Mouse (Mus musculus) heart, postnatal 10 days (tissue): ENCODE results near the gene Kcnq1. TPM values are rescaled to one million over a fixed set of nuclear protein-coding genes. Genes with fewer than 3 reads are reported as not detected.
A peak's percentile ranks its signal among the peaks of the same experiment; 100 is the strongest.

Experiments
- DNase-seq, 2 experiments: peaks; one replicate each; pipeline ENCODE4 v3.0.0; 2021
- intact Hi-C: fragments of 180-260 bp; cut with DNase I; formaldehyde crosslinking; loops from one replicate; pipeline ENCODE4 v1.15.1; 2025
- total RNA-seq, 2 experiments: library from RNA; stranded (reverse); gene quantifications; 2 replicates each; pipeline ENCODE4 v1.2.3; 2021

The Kcnq1 gene
- total RNA-seq, 2 experiments from 2014 or later: 40.9 to 42.0 TPM

DNA sequence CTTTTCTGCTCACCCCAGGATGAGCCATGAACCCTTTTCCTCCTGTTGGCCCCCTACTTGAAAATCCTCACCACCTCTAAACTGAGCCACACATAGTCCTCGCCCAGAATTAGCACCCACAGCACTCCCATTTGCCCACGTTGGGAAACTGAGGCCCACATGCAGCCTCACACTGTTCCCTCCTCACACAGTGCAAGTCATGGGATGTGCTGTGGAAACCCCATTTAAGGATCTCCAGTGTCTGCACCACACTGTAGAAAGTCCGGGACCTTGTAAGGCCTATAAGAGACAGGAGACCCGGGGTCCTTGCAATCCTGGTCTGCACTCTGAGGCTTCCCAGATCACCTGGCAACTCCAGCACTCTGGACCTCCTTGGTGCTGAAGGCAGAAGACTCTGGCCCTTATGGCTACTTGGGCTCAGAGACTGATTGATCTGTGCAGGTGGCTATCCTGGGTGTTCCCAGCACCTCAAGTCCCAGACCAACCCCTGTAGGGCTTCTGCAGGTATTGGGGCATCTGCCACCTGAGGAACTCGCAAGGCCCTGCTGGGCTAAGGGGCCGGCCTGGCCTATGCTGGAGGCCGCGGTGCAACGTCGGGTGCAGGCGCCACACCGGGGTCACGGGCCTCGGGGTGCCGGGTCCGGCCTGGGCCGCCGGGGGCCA is 331.2 kb downstream of the Kcnq1 start:
- intact Hi-C loops: no loop called here

DNA sequence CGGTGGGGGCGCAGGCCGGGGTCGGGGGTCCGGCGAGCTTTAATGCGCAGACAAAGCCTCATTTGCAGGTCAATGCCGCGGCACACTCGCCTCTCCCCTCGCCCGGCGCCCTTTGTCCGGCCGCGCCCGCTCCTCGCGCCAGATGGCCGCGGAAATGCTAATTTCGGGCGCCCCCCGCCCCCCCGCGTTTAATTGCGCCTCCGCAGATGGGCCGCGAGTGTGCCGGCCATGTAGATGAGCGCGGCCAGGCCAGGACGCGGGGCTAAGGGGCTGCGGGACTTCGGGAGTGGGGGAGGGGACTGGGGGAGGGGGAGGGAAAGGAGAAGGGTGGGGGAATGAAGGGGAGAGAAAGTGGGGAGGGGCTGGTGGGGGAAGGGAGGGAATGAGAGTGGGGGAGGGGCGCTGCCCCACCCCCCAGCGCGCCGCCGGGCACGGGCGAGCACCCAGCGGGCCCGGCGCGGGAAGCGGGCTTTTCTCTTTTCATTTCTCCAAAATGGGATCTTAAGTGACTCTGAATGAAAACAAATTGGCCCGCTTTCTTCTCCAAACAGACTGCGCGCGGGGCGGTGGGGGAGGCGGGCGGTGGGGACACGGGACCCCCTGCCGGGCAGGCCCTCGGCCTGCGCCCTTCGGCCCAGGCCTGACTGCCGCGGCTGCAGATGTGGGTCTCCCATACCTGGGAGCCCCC is 331.9 kb downstream of the Kcnq1 start:
- intact Hi-C loops: no loop called here
- peak in 1 of 2 experiments; percentile 31 for DNase-seq

More for the DNA sequence above, 331.2 kb downstream of the Kcnq1 start:
- DNase-seq: peak in 1 of 2 experiments; percentile 27

DNA sequence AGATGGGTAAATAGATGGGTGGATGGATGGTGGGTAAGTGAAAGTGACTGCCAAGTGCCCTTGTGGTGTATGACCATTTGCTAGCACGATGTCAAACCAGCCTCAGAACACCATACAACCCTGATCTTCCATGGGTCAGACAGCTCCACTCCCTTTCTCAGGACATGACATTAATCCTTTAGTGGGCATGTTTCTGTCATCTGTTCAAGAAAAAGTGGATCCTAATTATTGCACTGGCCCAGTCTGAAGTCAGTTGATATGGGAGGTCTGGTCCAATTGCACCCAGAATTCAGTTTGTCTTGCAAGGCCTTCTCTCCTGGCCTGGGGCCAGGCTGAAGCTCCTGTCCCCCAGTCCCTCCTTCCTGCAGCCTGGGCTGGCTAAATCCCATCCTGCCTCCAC is 332.8 kb downstream of the Kcnq1 start:
- DNase-seq: no peak
- intact Hi-C loops: no loop called here

DNA sequence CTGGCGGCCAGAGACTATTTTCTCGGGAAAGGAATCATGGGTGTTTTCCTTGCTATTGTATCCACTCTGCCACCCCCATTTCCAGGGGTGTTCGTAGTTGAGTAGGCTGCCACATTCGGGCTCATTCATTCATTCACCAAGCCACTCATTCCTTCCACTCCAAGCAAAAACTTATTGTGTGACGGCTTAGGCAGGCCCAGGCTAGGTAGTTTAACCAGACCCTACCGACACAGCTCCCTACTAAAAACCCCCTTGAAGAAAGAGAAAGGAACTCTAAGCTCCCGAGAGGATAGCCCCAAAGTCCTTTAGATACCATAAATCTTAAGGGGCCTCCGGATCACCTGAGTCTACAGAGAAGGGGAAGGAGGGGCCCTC is 338.4 kb downstream of the Kcnq1 start:
- intact Hi-C loops: no loop called here
- no peak for DNase-seq

DNA sequence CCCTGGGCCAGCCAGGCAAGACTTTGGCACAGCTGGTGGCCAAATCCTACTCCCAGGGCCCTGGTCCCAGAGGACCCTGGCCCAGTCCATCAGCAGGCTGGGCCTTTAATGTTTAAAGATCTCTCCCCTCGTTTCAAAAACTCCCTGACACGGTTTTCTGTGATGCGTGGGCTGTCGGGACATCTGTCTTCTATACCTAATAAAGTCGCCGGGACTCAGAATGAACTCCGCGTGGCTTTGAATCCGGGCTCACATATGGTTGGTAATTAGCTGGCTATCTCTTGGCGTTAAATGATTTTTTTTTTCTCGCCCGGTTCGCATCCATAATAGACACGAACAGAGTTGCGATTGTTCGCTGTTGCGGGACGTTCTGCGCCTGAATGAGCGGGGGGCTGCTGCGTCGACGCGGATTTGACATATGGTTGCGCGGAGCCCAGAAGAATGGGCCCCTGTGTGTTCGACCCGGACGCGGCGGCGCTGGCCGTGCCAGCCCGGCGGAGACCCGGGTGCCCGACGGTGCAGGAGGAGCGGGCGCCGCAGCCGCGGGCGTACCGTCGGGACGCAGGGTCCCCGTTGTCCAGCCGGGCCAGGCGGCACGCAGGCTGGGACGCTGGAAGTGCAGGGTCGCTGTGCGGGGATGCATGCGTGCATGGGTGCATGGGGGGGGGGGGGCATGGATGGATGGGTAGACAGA is 338.9 kb downstream of the Kcnq1 start:
- no peak for DNase-seq
- intact Hi-C loops: no loop called here

DNA sequence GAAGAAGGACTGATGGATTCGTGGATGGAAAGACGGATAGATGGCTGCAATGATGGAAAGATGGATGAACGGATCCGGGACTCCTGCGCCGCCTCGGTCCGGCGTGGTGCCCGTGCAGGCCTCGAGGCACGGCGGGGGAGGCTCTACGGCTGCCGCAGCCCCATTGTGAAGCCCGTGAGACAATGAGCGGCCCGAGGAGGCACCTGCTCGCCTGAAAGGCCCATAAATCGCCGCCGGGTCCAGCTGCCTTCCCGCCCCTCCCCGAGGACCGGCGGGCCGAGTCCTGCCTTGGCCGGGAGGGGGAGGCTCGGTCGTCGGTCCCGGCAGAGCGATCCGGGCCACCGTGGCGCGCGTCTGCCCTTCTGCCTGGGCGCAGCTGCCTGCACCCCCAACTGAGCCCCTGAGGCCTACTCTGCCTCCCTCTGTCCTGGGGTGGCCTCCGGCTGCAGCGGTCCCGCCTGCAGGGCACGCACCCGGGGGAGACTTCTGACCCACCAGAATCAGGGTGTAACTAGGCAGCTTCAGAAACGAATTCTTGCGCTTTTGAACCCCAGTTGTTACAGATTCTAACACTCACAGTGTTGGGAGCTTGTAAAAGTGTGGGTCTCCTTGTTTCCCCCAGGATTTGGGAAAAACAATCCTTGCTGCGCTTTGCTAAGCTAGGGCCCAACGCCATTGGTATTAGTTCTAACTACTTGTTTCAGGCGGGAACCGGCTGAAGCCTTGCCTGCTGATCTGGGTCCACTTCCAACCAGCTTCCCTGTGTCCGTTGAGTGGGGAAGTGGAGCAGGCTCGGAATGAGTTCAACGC is 339.7 kb downstream of the Kcnq1 start:
- intact Hi-C loops: no loop called here
- DNase-seq: peak in 1 of 2 experiments; percentile 30

GRCm38 (mm10) chr7:143447130-143447529 is 341.0 kb downstream of the Kcnq1 start:
- intact Hi-C loops: no loop called here
- DNase-seq: no peak

DNA sequence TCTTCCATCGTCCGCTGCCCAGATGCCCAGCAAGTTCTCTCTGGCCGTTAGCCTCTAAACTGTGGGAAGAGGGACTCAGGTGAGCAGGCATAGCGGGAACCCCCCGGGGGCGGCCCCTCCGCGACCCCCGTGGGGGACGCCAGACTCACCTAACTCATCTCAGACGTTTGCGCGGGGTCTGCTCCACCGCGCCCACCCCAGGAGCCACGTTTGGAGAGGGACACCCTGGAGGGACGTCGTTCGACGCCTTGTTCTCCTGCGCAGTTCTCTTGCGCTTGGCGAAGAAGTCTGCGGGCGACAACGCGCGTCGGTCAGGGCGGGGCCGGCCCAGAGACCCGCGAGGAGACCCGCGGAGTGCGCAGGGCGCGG is 352.8 kb downstream of the Kcnq1 start:
- intact Hi-C loops: loop anchor here (5.0 kb wide), 1 partner anchor 62 kb away; no protein-coding TSS in a partner anchor
- peak in 1 of 2 experiments; percentile 35 for DNase-seq

GRCm38 (mm10) chr7:143459332-143460211 is 353.4 kb downstream of the Kcnq1 start:
- DNase-seq: peak; percentile 59 to 68
- intact Hi-C loops: loop anchor here (5.0 kb wide), 2 partner anchors 62 to 147 kb away; no protein-coding TSS in a partner anchor

DNA sequence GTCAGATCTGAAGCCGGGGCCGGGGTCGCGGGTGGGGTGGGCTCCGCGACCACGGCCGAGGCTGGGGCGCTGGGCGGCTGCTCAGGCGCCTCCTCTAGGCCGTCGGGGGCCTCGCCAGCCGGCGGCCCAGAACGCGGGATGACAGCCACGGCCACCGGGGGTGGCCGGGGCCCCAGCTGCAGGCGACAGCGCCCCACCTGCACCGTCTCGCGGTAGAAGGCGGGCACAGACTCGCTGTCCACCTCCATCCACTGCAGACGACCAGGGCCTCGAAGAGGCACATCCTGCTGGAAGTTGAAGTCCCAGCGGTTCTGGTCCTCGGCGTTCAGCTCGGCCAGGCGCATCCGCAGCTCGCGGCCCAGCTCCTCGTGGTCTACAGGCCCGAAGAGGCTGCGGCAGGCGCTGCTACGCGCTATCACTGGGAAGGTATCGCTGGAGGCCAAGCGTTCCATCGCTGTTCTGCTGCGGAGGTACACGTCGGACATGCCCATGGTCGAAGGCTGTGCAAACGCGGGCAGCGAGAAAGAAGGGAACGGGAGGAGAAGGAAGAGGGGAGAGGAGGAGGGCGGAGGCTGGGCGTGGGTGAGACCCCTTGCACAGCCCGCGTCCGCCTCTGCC is 354.2 kb downstream of the Kcnq1 start:
- intact Hi-C loops: loop anchor here (5.0 kb wide), 1 partner anchor 148 kb away; no protein-coding TSS in a partner anchor
- no peak for DNase-seq

- intact Hi-C loops: loop anchor here (5.0 kb wide), 1 partner anchor 149 kb away; no protein-coding TSS in a partner anchor
Measured at GRCm38 (mm10) chr7:143460874-143461273, 354.7 kb downstream of the Kcnq1 start, which contains the start of gene Cdkn1c. Gene Cdkn1c, minus strand, starts transcription at chr7:143461050.

DNA sequence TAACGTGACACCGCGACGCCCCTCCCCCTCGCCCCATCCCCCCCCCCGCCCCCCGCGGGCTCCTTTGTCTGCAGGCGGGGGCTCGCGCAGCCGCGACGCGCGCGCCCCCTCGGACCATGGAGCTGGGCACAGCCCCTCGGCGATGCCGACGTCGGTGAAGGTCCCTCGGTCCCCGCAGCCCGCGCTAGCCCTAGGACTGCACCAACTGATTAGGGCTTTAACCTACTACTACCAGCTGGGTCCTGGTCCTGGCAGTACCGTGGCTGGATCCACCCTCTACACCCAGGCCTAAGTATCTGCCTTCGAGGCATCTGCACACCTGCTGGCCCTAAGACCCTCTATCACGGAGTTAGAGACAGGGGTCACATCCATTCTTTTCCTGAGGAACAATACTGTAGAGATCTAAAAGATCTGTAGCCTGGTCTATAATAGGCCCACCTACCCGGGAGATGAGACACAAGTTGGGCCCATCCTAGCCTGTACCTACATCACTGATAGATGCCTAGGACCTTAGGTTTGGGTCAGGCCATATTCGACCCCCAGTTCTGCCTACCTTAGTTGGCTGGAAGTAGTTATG is 355.2 kb downstream of the Kcnq1 start:
- intact Hi-C loops: loop anchor here (5.0 kb wide), 1 partner anchor 149 kb away; no protein-coding TSS in a partner anchor

More at GRCm38 (mm10) chr7:143460874-143461273, 354.7 kb downstream of the Kcnq1 start, which contains the start of gene Cdkn1c:
- DNase-seq: peak; percentile 92 to 94

GRCm38 (mm10) chr7:143461920-143462319 is 355.8 kb downstream of the Kcnq1 start:
- no peak for DNase-seq
- intact Hi-C loops: loop anchor here (2.0 to 5.0 kb wide), 2 partner anchors 150 to 167 kb away; no protein-coding TSS in a partner anchor

More for the DNA sequence above, 355.2 kb downstream of the Kcnq1 start:
- DNase-seq: peak in 1 of 2 experiments; percentile 32

DNA sequence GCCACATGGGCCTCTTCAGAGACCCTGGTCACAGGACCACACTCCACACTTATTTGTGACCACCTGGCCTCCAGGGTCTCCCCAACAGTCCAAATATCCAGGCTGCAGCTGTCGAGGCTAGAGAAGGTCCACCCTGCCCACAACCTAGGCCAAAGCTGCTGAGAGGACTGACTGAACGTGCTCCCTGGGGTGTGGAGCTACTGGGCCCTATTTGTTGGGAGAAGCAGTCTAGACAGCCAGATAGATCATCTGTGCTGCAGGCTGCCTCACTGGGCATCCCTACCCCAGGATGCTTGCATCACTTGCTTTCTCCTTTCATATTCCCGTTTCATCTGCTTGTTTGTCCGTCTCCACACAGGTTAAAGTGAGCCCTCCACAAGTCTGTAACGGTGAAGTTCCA is 356.4 kb downstream of the Kcnq1 start:
- DNase-seq: no peak
- intact Hi-C loops: loop anchor here (2.0 to 5.0 kb wide), 2 partner anchors 150 to 168 kb away; no protein-coding TSS in a partner anchor

GRCm38 (mm10) chr7:143463865-143464415 is 357.8 kb downstream of the Kcnq1 start:
- peak; percentile 83 to 92 for DNase-seq
- intact Hi-C loops: loop anchor here (1.0 to 5.0 kb wide), 3 partner anchors 152 to 310 kb away; no protein-coding TSS in a partner anchor

GRCm38 (mm10) chr7:143464811-143465560 is 358.8 kb downstream of the Kcnq1 start:
- intact Hi-C loops: loop anchor here (1.0 to 5.0 kb wide), 3 partner anchors 153 to 458 kb away; partner anchors contain the start of gene Tspan32
- peak; percentile 52 to 62 for DNase-seq
